Mouse (Mus musculus) macrophage (primary cell): Measurements from ENCODE around the gene Nr4a2. TPM values are rescaled to one million over a fixed set of nuclear protein-coding genes. Genes with fewer than 3 reads are reported as not detected.

Experiments used
- H3K27ac ChIP-seq: fragments of 350-480 bp; formaldehyde crosslinking; 2 replicates; pipeline ENCODE4 v1.9.0; 2021
- H3K36me3 ChIP-seq: fragments of 350-480 bp; formaldehyde crosslinking; 2 replicates; pipeline ENCODE4 v1.9.0; 2021; ENCODE audit errors: inconsistent target
- H3K4me3 ChIP-seq: fragments of 350-480 bp; formaldehyde crosslinking; 2 replicates; pipeline ENCODE4 v1.9.0; 2021; ENCODE audit errors: inconsistent target
- H3K79me2 ChIP-seq: fragments of 350-480 bp; formaldehyde crosslinking; 2 replicates; pipeline ENCODE4 v1.9.0; 2021; ENCODE audit errors: inconsistent target
- WGBS: methylation state at CpG from one replicate; pipeline ENCODE4 v1.1.7; 2026; ENCODE audit warnings: inconsistent platforms; ENCODE audit not compliant: missing documents; 5-methylcytosine and 5-hydroxymethylcytosine counted together
- polyA plus RNA-seq: library from polyadenylated mRNA; stranded (reverse); fragments of 250-400 nt; gene quantifications from 3 replicates; pipeline ENCODE4 v1.2.4, GENCODE M21; 2018; ENCODE audit warnings: inconsistent platforms
- total RNA-seq, 78 experiments: library from RNA; depleted of rRNA; stranded (reverse); fragments of 250-400 nt; gene quantifications; 1 replicate in 9 of 78; 2 replicates in 24 of 78; 3 replicates in 43 of 78; 4 replicates in 2 of 78; pipeline ENCODE4 v1.2.4; 2018; ENCODE audit warnings: inconsistent platforms in 56 of 78

Nr4a2 gene
- 10 to 100 TPM in 3 of 26 experiments, 1 to 10 TPM in 20, under 1 TPM in 2, not detected in 1; 0.59 to 29.7 (median 2.7) TPM for total RNA-seq (2018; cell fraction: chromatin; rRNA removed)
- 1 to 10 TPM in 25 of 26 experiments, under 1 TPM in 1; 0.65 to 6.3 (median 1.8) TPM for total RNA-seq (2018; cell fraction: cytosol; rRNA removed)
- 10 to 100 TPM in 3 of 26 experiments, 1 to 10 TPM in 21, under 1 TPM in 2; 0.51 to 16.7 (median 2.6) TPM for total RNA-seq (2018; cell fraction: nucleus; rRNA removed)
- 0.45 to 1.7 TPM (median 1.7 TPM) in 3 replicates for polyA plus RNA-seq

DNA sequence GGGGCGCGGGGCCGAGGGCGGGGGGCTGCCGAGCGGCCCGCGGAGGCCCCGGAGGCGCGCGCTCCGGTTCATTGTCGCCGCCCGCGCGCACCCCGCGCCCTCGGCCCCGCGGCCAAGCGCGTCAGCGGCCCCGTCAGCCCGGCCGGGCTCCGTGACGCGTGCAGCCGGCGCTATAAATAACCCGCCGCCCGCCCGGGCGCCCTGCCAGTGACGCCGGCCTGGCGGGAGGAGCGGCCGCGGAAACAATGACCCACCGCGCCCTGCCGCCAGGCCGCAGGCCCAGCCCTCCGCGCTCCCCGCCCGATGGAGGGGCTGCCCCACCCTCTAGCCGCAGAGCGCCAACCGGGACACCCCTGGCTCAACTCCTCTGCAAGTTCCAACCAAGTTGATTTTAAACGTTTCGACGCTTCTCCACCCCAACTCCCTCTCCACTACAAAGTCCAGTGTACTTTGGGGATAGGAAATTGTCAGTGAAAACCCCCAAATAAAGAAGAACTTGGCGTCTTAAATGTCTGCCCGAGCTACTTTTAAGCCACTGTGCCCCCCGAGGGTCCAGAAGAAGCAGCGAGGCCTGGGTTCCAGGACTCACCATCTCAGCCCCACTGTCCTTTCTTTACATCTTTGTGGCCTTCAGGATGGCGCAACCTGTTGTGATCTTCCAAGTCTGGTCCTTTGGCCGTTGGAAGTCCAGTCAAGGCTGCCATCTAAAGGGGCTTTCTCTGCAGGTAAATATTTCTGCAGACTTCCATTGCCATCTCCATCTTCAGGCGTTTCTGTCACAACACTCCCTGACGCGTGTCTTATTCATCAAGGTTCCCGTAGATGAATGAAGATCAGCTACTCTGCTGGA is at the start of gene Nr4a2:
Gene Nr4a2 (minus strand): TSS at position 13 of the 850 bp plus-strand sequence.
- H3K36me3 ChIP-seq, result no peaks in the 10 kb centered on the region
- H3K79me2 ChIP-seq, result peaks cover 9% of the 10 kb centered on the region; the same call in 1 of the 2 replicates
- 8% methylated on average over 68 of the region's 69 CpGs for WGBS
- H3K4me3 ChIP-seq, result peak within 1 kb of the TSS; percentile 51
- no peak within 1 kb of the TSS for H3K27ac ChIP-seq

DNA sequence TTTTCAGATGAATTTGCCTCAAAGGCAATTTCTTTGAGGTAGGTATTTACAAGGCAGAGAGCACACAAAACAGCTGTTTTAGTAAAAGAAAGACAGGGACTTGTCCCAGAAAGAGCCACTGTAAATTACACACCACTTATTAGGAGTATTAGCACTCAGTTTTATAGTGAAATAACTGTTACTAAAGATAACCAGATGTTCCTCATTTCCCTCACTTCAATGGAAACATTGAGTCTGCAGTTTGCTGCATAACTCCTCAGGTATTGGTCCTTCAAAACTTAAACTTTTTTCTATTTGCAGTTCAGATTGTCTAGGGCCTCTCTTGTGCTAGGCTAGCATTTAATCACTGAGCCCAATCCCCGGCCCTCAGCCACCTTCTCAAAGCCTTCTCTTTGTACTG is 41.6 kb upstream of the Nr4a2 start:
- Histone ChIP-seq H3K36me3 (no peaks in the 10 kb centered on the region), H3K79me2 (no peaks in the 10 kb centered on the region), H3K4me3 (no peak overlapping the region), H3K27ac (no peak overlapping the region)
- WGBS, result 100% methylated on average over 1 of the region's 1 CpGs

DNA sequence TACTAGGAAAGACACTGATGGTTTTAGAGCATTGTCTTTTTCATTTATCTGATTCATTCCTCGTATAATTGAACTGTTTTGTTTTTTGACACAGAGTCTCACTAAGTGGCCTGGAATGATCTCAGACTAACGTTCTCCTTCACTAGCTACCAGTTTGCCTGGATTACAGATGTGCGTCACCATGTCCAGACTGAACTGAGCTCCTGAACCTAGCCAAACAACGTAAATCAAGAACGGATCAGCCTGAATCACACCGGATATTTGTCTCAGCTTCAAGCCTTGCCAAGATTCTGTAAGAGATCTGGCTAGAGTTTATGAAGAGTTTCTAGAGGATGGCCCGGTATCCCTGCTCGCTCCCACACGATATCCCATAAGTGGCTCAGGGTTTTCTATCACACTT is 33.0 kb upstream of the Nr4a2 start:
- Histone ChIP-seq H3K27ac (no peak overlapping the region), H3K36me3 (no peaks in the 10 kb centered on the region), H3K79me2 (no peaks in the 10 kb centered on the region), H3K4me3 (no peak overlapping the region)
- 97% methylated on average over 9 of the region's 9 CpGs for WGBS

DNA sequence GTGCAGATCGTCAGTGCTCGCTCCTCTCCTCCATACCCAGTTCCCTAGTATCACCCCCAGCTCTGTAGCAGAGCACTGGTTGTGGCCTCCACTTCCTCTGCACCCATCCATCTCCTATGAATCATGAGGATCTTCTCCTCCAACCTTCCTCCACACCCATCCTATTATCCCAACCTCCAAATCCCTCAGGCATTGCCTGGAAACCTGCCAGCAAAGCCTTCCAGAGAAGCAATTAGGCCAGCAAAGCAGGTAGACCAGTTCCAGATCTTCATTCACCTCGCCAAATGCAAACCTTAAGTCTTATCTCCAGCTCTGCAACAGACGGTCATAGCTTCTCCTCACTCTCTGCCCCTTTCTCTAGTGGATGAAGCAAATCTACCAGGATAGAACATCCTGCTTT is 26.0 kb upstream of the Nr4a2 start:
- Histone ChIP-seq H3K79me2 (no peaks in the 10 kb centered on the region), H3K4me3 (no peak overlapping the region), H3K27ac (no peak overlapping the region), H3K36me3 (no peaks in the 10 kb centered on the region)
- WGBS, result 90% methylated on average over 4 of the region's 4 CpGs

DNA sequence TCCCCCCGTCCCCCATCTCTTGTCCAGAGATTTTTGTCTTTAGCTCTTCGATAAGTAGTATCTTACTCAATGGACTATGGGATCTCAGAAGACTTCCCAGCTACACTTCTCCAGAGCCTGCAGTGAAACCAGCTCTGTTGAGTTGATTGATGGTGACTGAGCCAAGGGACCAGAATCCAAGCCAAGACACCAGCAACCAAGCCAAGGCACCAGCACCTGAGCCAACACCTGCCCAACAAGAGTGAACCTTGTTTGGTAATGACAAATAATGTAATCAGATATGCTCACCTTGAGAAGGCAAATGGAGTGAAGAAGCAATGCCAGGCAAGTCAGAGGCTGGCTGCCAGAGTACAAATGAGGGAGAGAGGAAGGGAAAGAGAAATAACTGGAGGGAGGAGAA is 24.4 kb upstream of the Nr4a2 start:
- no peaks in the 10 kb centered on the region for H3K79me2 ChIP-seq
- 95% methylated on average over 2 of the region's 2 CpGs for WGBS
- no peak overlapping the region for H3K27ac ChIP-seq
- H3K4me3 ChIP-seq, result no peak overlapping the region
- H3K36me3 ChIP-seq, result no peaks in the 10 kb centered on the region

DNA sequence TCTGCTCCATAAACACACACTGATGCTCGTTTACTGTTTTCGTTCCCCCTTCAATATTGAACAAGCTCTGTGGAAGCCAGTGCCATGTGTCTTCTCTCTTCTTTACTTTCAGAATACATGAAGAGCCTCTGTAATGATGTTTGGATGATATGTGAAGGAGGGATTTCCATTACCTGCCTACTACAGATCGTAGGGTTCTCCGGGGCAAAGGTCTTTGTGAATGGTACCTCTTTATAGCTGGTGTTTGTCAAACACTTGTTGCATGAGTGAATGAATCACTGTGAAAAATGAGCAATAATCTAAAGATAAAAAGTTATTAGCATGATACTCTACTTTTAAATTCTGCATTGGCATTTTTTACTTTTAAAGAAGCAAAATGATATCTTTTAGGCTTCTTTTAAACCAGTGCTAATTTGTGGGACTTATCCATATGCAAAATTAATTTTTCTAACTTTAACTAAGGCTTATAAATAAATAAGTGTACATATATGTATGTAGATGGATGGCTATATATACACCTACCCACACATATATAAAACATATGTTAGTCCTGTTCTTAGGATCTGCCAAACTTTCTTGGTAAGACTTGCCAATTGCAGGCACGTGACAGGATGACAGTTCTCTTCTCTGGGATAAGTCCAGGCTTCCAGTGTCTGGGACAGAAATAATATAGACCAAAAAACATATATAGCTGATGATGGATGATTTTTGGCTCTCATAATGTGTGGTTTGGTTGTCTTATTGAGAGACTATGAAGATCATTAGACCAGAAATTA is 22.0 kb upstream of the Nr4a2 start:
- Histone ChIP-seq H3K36me3 (no peaks in the 10 kb centered on the region), H3K4me3 (no peak overlapping the region), H3K27ac (no peak overlapping the region), H3K79me2 (no peaks in the 10 kb centered on the region)
- 90% methylated on average over 5 of the region's 5 CpGs for WGBS

DNA sequence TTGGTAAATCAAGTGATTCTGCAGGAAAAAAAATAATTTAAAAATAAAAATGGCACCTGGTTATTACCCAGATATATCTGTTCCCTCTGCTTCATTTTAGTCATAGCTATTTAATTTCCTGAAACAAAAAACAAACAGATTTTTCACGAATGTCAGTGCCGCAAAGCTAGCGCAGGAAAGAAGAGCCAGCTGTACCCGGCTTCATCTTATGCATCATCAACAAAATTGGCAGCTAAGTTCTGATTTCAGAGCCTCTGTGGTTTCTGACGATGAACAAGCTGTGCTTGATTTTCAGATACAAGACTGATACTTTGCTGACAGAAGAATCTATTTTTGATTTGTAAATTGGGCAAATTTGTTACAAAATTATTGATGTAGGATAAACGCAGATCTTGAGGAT is 14.8 kb upstream of the Nr4a2 start:
- Histone ChIP-seq H3K79me2 (no peaks in the 10 kb centered on the region), H3K4me3 (no peak overlapping the region), H3K27ac (no peak overlapping the region), H3K36me3 (no peaks in the 10 kb centered on the region)
- WGBS, result 98% methylated on average over 6 of the region's 6 CpGs

DNA sequence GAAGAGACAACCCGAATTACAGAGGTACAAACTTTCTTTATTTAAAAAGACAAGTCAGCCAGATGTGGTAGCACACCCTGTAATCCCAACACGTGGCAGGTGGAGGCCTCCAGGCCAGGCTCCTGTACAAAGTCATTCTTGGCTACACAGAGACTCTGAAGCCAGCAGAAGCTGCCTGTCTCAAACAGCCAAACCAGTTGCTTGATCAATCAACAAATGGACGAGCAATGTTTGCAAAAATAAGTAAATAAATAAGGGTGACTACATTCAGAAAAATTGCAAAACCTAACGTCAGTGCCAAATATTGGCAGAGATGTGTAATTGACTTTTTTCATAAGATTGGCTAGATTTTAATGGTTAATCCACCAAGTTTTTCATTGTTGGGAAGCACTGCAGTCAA is 3.7 kb upstream of the Nr4a2 start:
- 85% methylated on average over 4 of the region's 4 CpGs for WGBS

DNA sequence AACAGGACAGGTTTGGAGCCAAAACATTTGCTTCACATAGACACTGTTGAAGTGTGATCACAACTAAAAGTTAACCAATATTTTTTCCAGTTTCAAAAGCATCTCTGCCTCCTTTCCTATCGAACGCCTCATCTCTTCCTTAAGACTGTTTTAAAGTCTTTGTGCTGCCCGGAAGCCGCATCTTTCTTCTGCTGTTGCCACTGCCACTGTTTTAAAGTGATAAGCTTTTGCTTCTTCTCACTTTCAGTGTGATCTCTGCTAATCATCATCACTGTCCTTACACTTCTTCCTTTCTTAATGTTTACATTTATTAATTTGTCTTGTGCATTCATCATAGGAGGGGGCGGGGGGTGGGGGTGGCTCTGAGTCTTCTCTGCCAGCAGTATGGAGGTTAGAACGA is 2.1 kb upstream of the Nr4a2 start:
- Histone ChIP-seq H3K79me2 (peaks cover 9% of the 10 kb centered on the region; the same call in 1 of the 2 replicates), H3K36me3 (no peaks in the 10 kb centered on the region), H3K4me3 (no peak overlapping the region), H3K27ac (no peak overlapping the region)
- 77% methylated on average over 6 of the region's 6 CpGs for WGBS

More for the DNA sequence above, 3.7 kb upstream of the Nr4a2 start:
- Histone ChIP-seq H3K79me2 (peaks cover 5% of the 10 kb centered on the region; the same call in 1 of the 2 replicates), H3K4me3 (no peak overlapping the region), H3K36me3 (no peaks in the 10 kb centered on the region), H3K27ac (no peak overlapping the region)

DNA sequence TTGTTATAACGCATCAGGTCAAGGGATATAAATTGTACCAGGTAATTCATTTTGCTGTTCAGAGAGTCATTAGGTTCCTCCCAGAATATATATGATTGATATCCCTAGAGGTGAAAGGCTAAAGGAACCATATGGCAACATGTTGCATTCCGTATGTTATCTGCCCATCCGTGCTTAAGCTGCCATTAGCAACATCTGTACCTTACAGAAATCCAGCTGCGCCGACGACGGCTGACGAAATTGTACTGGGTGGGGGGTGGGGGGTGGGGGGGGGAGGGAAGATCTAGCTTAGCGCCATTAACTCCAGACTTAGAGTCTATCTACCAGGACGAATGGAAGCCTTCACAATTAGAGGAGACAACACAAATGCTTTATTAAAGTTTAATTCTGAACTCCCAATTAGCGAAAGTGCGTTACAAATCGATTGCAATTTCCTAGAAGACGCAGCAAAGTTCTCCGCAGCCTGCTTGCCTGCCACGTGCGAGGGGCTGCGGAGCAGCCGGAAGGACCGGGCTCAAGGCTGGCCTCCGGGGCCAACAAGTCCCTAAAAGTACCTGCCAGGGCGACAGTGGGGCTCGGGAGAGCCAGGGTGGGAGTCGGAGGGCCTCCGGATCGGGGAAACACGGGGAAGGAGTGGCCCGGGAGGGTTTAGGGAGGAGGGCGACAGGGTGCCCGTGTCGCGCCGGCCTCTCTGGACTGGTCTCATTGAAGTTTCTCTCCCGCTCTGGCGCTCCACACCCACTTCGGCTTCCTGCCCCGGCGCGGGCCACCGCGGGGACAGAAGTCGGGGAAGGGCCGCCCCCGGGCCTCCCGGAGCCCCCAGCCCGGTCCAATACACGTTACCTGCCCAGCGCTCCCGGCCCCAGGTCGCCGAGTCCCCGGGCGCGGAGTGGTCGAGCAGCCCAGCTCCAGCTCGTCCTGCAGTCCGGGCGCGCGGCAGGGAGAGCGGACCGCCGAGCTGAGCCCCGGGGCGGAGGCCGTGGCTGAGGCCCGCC is 520 bp downstream of the Nr4a2 start:
- WGBS, result under 1% methylated on average over 57 of the region's 67 CpGs
- H3K79me2 ChIP-seq, result peaks cover 9% of the 10 kb centered on the region; the same call in 1 of the 2 replicates
- no peak overlapping the region for H3K27ac ChIP-seq
- H3K4me3 ChIP-seq, result peak overlapping the region; percentile 51
- no peaks in the 10 kb centered on the region for H3K36me3 ChIP-seq

DNA sequence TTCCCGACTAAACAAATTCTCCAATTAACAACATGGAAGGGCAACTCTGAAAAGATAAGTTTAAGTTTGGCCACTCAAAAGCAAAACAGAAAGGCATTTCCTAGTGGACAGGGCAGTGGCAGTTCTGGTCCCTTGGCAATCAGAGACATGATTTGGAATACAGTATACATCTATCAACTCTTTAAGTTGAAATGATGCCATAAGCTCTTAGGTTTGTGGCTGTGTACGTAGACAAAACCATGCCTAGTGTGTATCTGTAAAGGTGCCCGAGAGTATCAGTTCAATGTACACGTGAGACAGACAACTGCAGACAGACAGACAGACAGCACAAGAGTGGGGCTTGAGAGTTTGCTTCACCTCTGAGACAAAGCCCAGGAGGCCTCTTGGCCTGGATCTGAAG is 2.7 kb downstream of the Nr4a2 start:
- 91% methylated on average over 4 of the region's 4 CpGs for WGBS
- H3K79me2 ChIP-seq, result peaks cover 9% of the 10 kb centered on the region; the same call in 1 of the 2 replicates
- no peaks in the 10 kb centered on the region for H3K36me3 ChIP-seq
- H3K27ac ChIP-seq, result no peak overlapping the region
- H3K4me3 ChIP-seq, result no peak overlapping the region

DNA sequence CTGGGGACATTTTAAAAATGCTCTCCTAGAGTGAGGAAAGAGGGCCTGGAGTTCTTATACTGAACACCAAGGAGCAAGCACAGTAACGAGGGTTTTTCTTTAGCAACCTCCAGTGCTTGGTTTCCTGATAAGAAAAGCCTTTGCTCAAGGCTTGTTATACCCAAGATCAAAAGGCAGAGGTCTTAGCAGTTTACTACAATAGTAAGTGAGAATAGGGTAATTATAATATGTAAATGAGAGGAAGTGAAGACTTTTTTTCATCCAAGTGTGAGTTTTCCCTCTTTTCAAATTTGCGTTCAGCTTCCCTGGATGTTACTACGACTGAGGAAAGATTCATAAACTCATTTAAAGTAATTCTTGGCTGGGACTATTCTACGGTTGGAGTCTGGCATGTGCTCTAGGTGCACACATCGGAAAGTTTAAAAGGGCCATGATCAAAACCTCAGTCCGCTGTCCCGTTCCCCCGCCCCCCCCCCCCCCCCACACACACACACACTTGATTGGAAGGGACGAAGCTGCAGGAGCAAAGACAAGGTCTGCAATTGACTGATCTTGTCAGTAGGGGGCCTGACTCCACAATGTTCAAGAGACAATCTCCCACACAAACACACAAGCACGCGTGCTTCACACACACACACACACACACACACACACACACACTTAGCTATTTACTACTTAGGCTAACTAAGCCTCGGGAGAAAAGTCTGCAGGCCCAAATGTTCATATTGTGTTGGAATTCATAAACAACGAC is 6.4 kb downstream of the Nr4a2 start:
- Histone ChIP-seq H3K27ac (peak overlapping the region; percentile 46), H3K79me2 (peaks cover 3% of the 10 kb centered on the region; the same call in 1 of the 2 replicates), H3K4me3 (peak overlapping the region; percentile 54), H3K36me3 (no peaks in the 10 kb centered on the region)
- WGBS, result 5% methylated on average over 8 of the region's 13 CpGs
